Mouse (Mus musculus) neural tube, embryonic 12.5 days (tissue): ENCODE results near the gene Tctex1d4. TPM values are rescaled to one million over a fixed set of nuclear protein-coding genes. Genes with fewer than 3 reads are reported as not detected.

Experiments
- ATAC-seq: fragments of 200-750 bp; cut with Nextera tagmentation; 2 replicates; pipeline ENCODE4 v1.8.0; 2017; ENCODE audit warnings: low read depth, mild to moderate bottlenecking, moderate TSS enrichment, moderate library complexity; ENCODE audit not compliant: low FRiP score
- H3K27ac ChIP-seq: fragments of 300-500 bp; sonication (generic); 2 replicates; pipeline ENCODE4 v1.5.1; 2016
- H3K27me3 ChIP-seq: fragments of 300-500 bp; sonication (generic); replicated peaks from 2 replicates; pipeline ENCODE4 v1.6.1; 2016; ENCODE audit warnings: mild to moderate bottlenecking
- H3K36me3 ChIP-seq: fragments of 300-500 bp; sonication (generic); 2 replicates; pipeline ENCODE4 v1.6.1; 2016; ENCODE audit warnings: mild to moderate bottlenecking
- H3K4me1 ChIP-seq: fragments of 300-500 bp; sonication (generic); 2 replicates; pipeline ENCODE4 v1.6.1; 2016
- H3K4me2 ChIP-seq: fragments of 300-500 bp; sonication (generic); replicated peaks from 2 replicates; pipeline ENCODE4 v1.6.1; 2016; ENCODE audit warnings: mild to moderate bottlenecking
- H3K4me3 ChIP-seq: fragments of 300-500 bp; sonication (generic); 2 replicates; pipeline ENCODE4 v1.5.1; 2016
- H3K9ac ChIP-seq: fragments of 300-500 bp; sonication (generic); 2 replicates; pipeline ENCODE4 v1.6.1; 2016; ENCODE audit warnings: mild to moderate bottlenecking
- H3K9me3 ChIP-seq: fragments of 300-500 bp; sonication (generic); 2 replicates; pipeline ENCODE4 v1.6.1; 2016; ENCODE audit warnings: mild to moderate bottlenecking
- WGBS: fragments of 180-500 bp; shearing (Covaris S2); methylation state at CpG from one replicate; pipeline ENCODE4 v1.1.7; 2016; 5-methylcytosine and 5-hydroxymethylcytosine counted together
- polyA plus RNA-seq: library from polyadenylated mRNA; unstranded; fragments of >200 nt; fragmentation: Nextera tagmentation; extraction: Ambion mirVana; gene quantifications from 2 replicates; pipeline ENCODE4 v1.2.1, GENCODE M21; 2016

The Tctex1d4 gene
- polyA plus RNA-seq, 1 experiment from 2014 or later = not detected

DNA sequence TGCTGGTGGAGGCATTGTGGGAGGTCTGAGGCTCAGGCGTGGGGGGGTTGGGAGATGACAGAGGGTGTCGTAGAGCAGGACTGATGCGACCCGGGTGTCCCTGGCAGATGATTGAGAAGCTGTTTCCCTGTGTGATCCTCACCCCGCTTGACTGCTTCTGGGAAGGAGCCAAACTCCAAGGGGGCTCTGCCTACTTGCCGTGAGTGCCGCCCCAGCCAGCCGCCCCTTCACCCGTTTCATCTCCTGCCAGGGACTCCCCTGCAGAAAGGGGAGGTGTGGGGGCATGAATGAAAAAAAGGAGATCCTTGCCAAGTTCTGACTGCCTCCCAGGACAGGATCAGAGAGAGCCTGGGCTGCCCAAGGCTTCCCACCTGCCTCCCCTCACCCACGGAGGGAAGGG, 21.5 kb upstream of the Tctex1d4 start:
- Histone ChIP-seq H3K36me3 (peaks cover 24% of the 10 kb centered on the region), H3K4me1 (no peaks in the 10 kb centered on the region), H3K27me3 (no peaks in the 10 kb centered on the region), H3K9me3 (no peaks in the 10 kb centered on the region), H3K9ac (no peak overlapping the region), H3K4me3 (no peak overlapping the region), H3K4me2 (no peak overlapping the region), H3K27ac (no peak overlapping the region)
- no peak for ATAC-seq
- WGBS = 82% methylated on average over 10 of the region's 10 CpGs

DNA sequence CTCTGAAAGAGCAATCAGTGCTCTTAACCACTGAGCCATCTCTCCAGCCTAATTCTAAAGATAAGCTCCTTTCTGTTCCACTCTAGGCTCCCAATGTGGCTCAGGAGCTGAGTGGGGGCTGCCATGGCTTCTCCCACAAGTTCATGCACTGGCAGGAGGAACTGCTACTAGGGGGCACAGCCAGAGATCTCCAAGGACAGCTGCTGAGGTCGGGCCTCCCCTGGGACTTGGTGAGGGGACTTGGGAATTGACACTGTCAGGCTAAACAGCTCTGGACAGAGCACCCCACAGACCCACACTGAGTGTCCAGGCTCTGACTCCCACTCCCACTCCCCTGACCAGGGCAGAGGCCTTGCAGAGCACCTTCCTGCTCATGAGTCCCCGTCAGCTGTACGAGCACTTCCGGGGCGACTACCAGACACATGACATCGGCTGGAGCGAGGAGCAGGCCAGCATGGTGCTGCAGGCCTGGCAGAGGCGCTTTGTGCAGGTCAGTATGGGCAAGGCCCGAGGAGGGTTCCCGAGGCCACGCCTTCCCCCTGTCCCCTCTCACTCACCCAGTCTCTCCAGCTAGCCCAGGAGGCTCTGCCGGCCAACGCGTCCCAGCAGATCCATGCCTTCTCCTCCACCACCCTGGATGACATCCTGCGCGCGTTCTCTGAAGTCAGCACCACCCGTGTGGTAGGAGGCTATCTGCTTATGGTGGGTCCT, 18.6 kb upstream of the Tctex1d4 start:
- peaks cover 40% of the 10 kb centered on the region for H3K36me3 ChIP-seq
- H3K9ac ChIP-seq = no peak overlapping the region

DNA sequence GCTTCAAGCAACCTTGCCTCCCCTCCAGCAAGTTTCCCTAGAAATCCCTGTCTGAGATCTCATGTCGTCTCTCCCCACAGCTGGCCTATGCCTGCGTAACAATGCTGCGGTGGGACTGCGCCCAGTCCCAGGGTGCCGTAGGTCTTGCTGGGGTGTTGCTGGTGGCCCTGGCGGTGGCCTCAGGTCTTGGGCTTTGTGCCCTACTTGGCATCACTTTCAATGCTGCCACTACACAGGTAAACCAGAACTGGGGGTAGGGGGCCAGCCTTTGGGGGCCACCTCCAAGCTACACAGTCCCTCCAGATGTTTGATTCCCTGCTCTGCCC, 18.1 kb upstream of the Tctex1d4 start:
- ATAC-seq = no peak
- 96% methylated on average over 6 of the region's 6 CpGs for WGBS
- Histone ChIP-seq H3K27ac (no peak overlapping the region), H3K9me3 (no peaks in the 10 kb centered on the region), H3K4me1 (no peaks in the 10 kb centered on the region), H3K36me3 (peaks cover 40% of the 10 kb centered on the region), H3K9ac (no peak overlapping the region), H3K4me3 (no peak overlapping the region), H3K27me3 (no peaks in the 10 kb centered on the region), H3K4me2 (no peak overlapping the region)

More for the DNA sequence above, 18.6 kb upstream of the Tctex1d4 start:
- ATAC-seq = no peak
- Histone ChIP-seq H3K27me3 (no peaks in the 10 kb centered on the region), H3K4me3 (no peak overlapping the region), H3K4me2 (no peak overlapping the region), H3K9me3 (no peaks in the 10 kb centered on the region), H3K4me1 (no peaks in the 10 kb centered on the region), H3K27ac (no peak overlapping the region)
- 93% methylated on average over 18 of the region's 18 CpGs for WGBS

DNA sequence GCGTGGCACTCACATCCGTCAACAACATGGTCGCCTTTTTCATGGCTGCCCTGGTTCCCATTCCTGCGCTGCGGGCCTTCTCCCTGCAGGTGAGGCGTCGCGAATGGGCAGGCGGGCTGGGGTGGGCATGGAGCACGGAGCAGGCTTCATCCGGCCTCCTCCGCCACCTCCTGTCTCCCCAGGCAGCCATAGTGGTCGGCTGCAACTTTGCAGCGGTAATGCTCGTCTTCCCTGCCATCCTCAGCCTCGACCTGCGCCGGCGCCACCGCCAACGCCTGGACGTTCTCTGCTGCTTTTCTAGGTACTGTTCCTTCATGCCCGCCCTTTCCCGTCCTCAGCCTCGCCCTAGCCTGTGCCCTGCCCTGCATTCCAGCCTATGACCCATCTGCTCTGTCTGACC, 17.3 kb upstream of the Tctex1d4 start:
- no peaks in the 10 kb centered on the region for H3K9me3 ChIP-seq
- H3K4me1 ChIP-seq = no peaks in the 10 kb centered on the region
- H3K36me3 ChIP-seq = peaks cover 45% of the 10 kb centered on the region
- H3K27ac ChIP-seq = no peak overlapping the region
- no peak for ATAC-seq
- no peak overlapping the region for H3K4me2 ChIP-seq
- 92% methylated on average over 25 of the region's 25 CpGs for WGBS
- no peaks in the 10 kb centered on the region for H3K27me3 ChIP-seq
- H3K9ac ChIP-seq = no peak overlapping the region
- no peak overlapping the region for H3K4me3 ChIP-seq

DNA sequence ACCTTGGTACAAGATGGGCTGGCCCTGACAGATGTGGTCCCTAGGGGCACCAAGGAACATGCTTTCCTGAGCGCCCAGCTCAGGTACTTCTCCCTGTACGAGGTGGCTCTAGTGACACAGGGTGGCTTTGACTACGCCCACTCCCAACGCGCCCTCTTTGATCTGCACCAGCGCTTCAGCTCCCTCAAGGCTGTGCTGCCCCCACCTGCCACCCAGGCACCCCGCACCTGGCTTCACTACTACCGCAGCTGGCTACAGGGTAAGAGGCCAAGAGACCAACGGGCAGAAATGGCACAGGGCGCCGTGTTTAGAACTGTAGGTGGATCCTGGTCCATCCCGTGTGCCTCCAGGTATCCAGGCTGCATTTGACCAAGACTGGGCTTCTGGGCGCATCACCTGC, 16.3 kb upstream of the Tctex1d4 start:
- no peak overlapping the region for H3K4me3 ChIP-seq

DNA sequence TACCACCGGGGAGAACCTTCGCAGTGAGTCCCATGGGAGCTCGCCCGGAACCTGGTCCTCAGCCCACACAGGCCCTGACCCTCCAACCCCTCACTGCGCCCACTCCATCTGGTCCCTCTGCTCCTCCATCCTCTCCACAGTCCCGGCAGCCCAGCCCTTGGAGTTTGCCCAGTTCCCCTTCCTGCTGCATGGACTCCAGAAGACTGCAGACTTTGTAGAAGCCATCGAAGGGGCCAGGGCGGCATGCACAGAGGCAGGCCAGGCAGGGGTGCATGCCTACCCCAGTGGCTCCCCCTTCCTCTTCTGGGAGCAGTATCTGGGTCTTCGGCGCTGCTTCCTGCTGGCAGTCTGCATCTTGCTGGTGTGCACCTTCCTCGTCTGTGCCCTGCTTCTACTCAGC, 15.6 kb upstream of the Tctex1d4 start:
- Histone ChIP-seq H3K27me3 (no peaks in the 10 kb centered on the region), H3K4me1 (no peaks in the 10 kb centered on the region), H3K9me3 (no peaks in the 10 kb centered on the region), H3K4me2 (no peak overlapping the region), H3K27ac (no peak overlapping the region), H3K36me3 (peaks cover 51% of the 10 kb centered on the region), H3K4me3 (no peak overlapping the region), H3K9ac (no peak overlapping the region)
- ATAC-seq = no peak
- WGBS = 95% methylated on average over 11 of the region's 11 CpGs

More for the DNA sequence above, 16.3 kb upstream of the Tctex1d4 start:
- 94% methylated on average over 13 of the region's 13 CpGs for WGBS
- ATAC-seq = no peak
- no peak overlapping the region for H3K27ac ChIP-seq
- H3K9ac ChIP-seq = no peak overlapping the region
- H3K36me3 ChIP-seq = peaks cover 51% of the 10 kb centered on the region
- H3K4me2 ChIP-seq = no peak overlapping the region
- H3K27me3 ChIP-seq = no peaks in the 10 kb centered on the region
- H3K9me3 ChIP-seq = no peaks in the 10 kb centered on the region
- no peaks in the 10 kb centered on the region for H3K4me1 ChIP-seq

DNA sequence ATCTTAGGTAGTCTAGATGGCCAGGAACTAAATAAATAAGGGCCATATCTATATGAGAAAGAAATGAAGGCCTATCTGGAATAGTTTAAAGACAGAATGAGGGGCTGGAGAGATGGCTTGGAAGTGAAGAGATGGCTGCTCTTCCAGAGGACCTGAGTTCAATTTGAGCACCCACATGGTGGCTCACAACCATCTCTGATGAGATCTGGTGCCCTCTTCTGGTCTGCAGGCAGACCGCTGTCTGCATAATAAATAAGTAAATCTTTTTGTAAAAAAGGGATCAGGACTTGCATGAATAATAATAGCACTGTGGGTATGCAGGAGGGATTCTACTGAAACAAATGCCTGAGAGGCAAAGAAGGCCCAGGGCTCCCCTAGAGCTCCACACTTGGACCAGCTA, 13.4 kb upstream of the Tctex1d4 start:
- Histone ChIP-seq H3K9ac (no peak overlapping the region), H3K4me3 (no peak overlapping the region), H3K4me2 (no peak overlapping the region), H3K4me1 (no peaks in the 10 kb centered on the region), H3K9me3 (no peaks in the 10 kb centered on the region), H3K36me3 (peaks cover 48% of the 10 kb centered on the region), H3K27me3 (no peaks in the 10 kb centered on the region), H3K27ac (no peak overlapping the region)
- no peak for ATAC-seq
- WGBS = 90% methylated on average over 1 of the region's 1 CpGs

DNA sequence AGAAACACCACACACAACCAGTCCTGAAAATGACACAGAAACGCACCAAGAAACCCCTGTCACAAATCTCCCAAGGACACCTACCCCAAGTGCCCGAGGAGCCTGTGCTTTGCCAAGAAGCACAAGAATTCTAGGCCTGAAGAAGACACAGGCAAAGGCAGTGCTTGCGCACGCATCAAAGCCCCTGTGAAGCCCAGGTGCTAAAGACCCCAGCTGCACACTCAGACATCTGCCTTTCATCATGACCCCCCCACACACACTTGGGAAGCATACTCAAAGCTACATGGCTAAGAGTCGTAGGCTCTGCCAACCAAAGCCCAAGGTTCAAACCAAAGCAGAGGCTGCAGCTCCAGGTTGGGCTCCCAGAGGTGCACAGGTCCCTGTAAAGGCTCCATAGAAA, 11.0 kb upstream of the Tctex1d4 start:
- H3K9me3 ChIP-seq = no peaks in the 10 kb centered on the region
- H3K9ac ChIP-seq = no peak overlapping the region
- WGBS = 85% methylated on average over 5 of the region's 5 CpGs
- no peaks in the 10 kb centered on the region for H3K4me1 ChIP-seq
- ATAC-seq = no peak
- H3K36me3 ChIP-seq = peaks cover 25% of the 10 kb centered on the region
- no peak overlapping the region for H3K4me2 ChIP-seq
- H3K27ac ChIP-seq = no peak overlapping the region
- no peaks in the 10 kb centered on the region for H3K27me3 ChIP-seq
- no peak overlapping the region for H3K4me3 ChIP-seq

DNA sequence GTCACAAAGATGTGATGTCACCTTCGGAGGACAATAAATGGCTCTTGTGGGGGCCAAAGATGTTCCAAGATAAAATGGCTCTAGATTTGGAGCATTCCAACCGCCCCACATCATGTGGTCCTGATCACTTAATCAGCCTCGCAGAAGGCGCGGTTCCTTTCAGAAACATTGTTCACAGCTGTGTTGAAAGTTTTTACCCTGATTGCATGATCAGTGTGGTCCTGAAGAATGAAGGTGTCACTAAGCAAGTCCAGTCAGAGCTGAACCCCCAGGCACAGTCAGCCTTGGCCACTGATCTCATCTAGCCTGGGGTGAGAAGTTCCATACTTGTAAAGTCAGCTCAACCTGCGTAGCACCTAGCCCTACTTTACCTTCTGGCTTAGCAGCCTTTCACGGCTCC, 8.7 kb upstream of the Tctex1d4 start:
- no peak for ATAC-seq

DNA sequence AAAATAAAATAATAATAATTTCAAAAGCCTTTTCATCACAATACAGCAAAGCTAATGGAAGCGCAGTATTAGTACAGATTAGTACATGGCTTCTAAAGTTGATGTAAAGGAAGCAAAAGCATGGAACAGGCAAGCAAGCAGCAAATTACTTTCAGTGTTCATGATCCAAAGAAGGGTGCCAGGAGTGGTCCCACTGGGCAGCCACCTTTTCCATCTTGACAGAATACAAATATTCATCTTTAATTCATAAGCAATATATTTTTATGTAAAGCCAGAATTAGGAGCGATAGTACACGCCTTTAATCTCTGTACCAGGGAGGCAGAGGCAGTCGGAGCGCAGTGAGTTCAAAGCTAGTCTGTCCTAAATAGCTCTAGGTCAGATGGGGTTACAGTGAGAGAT, 7.0 kb upstream of the Tctex1d4 start:
- Histone ChIP-seq H3K9ac (peak overlapping the region; percentile 71), H3K27ac (peak overlapping the region; percentile 83), H3K27me3 (no peaks in the 10 kb centered on the region), H3K4me3 (peak overlapping the region; percentile 63), H3K4me1 (peaks cover 5% of the 10 kb centered on the region), H3K9me3 (no peaks in the 10 kb centered on the region), H3K4me2 (peak overlapping the region; percentile 99), H3K36me3 (peaks cover 3% of the 10 kb centered on the region; the same call in 1 of the 2 replicates)
- 79% methylated on average over 5 of the region's 5 CpGs for WGBS
- ATAC-seq = no peak

More for the DNA sequence above, 8.7 kb upstream of the Tctex1d4 start:
- H3K27me3 ChIP-seq = no peaks in the 10 kb centered on the region
- no peak overlapping the region for H3K9ac ChIP-seq
- H3K36me3 ChIP-seq = peaks cover 14% of the 10 kb centered on the region
- H3K4me3 ChIP-seq = no peak overlapping the region
- peaks cover 3% of the 10 kb centered on the region for H3K4me1 ChIP-seq
- H3K27ac ChIP-seq = no peak overlapping the region
- H3K9me3 ChIP-seq = no peaks in the 10 kb centered on the region
- no peak overlapping the region for H3K4me2 ChIP-seq
- 92% methylated on average over 7 of the region's 7 CpGs for WGBS

DNA sequence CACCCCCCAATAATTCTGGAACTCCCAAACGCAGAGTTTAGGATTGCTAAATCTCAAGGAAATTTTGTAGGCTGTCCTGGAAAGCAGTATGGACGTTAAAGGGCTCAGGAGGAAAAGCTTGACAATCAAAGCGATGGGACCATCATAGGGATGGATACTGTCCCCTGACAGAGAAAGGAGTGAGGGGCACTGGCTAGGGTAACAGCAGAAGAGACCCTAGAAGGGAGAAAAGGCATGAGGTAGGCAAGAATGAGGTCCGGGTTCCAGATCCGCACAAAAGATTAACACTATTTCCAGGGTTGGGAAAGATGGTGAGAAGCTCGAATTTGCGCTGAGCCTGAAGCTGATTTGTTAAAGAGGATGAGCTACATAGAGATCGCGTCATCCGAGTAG, 6.5 kb upstream of the Tctex1d4 start:
- H3K4me2 ChIP-seq = peak overlapping the region; percentile 99
- peak overlapping the region; percentile 71 for H3K9ac ChIP-seq
- no peaks in the 10 kb centered on the region for H3K27me3 ChIP-seq
- no peaks in the 10 kb centered on the region for H3K9me3 ChIP-seq
- peaks cover 9% of the 10 kb centered on the region for H3K4me1 ChIP-seq
- 7% methylated on average over 10 of the region's 10 CpGs for WGBS
- H3K4me3 ChIP-seq = peak overlapping the region; percentile 63
- H3K27ac ChIP-seq = peak overlapping the region; percentile 83
- peak; percentile 31; the same call in 1 of the 2 replicates for ATAC-seq
- no peaks in the 10 kb centered on the region for H3K36me3 ChIP-seq

DNA sequence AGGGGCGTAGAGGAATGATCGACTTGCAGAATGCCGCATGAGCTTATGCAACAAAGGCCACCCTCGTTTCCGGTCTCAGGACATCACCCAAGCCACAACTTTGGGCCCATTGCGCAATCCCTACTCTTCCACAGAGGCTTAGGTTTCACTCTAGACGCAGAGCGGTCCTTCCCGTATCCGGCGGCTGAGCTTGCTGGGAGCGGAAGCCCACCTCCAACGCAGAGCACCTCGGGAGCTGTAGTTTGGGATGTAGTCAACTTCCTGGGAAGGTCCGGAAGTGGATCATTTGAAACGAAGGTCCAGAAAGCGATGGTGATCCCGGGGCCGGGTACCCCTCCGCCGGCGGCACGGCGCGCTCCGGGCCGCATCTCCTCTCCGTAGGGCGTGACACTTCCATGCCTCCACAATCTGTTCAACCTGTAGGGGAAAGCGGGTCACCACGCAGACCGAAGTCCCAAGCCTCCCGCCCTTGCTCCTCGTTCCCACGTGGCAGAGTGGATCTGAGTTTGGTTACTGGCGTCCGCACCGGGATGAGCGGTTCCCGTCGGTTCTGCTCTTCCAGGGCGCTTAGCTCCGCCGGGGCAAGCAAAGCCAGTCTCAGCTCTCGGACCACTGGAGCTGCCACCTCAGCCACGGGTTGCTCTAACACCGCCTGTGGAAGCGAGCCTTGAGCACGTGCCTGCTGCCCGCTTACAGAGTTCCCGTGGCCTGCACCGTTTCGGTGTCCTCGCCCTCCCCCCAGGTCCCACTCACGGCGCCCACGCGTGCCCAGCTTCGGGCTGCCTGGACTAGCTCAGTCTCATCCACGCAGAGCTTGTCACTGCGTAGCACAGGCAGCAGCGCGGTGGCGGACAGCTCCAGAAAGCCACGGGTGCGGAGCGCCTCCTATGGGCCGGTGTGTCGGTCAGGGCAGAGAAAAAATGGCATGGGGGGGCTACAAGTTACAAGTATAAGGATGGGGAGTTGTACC, 5.9 kb upstream of the Tctex1d4 start:
- H3K9me3 ChIP-seq = no peaks in the 10 kb centered on the region
- peaks cover 16% of the 10 kb centered on the region for H3K4me1 ChIP-seq
- no peaks in the 10 kb centered on the region for H3K27me3 ChIP-seq
- H3K27ac ChIP-seq = peak overlapping the region; percentile 83
- H3K36me3 ChIP-seq = no peaks in the 10 kb centered on the region
- H3K9ac ChIP-seq = peak overlapping the region; percentile 71
- WGBS = under 1% methylated on average over 69 of the region's 69 CpGs
- peak overlapping the region; percentile 99 for H3K4me2 ChIP-seq
- ATAC-seq = peak; percentile 91
- peak overlapping the region; percentile 63 for H3K4me3 ChIP-seq
